Mouse (Mus musculus) liver, adult 2 months (tissue): ENCODE results near the gene Fam71e2. TPM values are rescaled to one million over a fixed set of nuclear protein-coding genes. Genes with fewer than 3 reads are reported as not detected.

Experiments used
- DNase-seq: peaks from one replicate; pipeline ENCODE4 v3.0.0-alpha.2; 2011; ENCODE audit warnings: low read depth, low spot score; ENCODE audit errors: extremely low read depth
- H3K27ac ChIP-seq: fragments of 200-500 bp; replicated peaks from 2 replicates; pipeline ENCODE4 v1.5.1; 2012; ENCODE audit warnings: low read depth, mild to moderate bottlenecking, control low read depth, inconsistent platforms, low read length; ENCODE audit not compliant: insufficient read depth
- H3K27me3 ChIP-seq: fragments of 200-500 bp; 2 replicates; pipeline ENCODE4 v1.6.1; 2012; ENCODE audit warnings: mild to moderate bottlenecking, moderate library complexity, low read length, inconsistent platforms; ENCODE audit not compliant: control insufficient read depth, insufficient read depth
- H3K36me3 ChIP-seq: fragments of 200-500 bp; 2 replicates; pipeline ENCODE4 v1.6.1; 2012; ENCODE audit warnings: low read length, inconsistent platforms; ENCODE audit not compliant: control insufficient read depth, insufficient read depth
- H3K4me1 ChIP-seq: fragments of 200-500 bp; 2 replicates; pipeline ENCODE4 v1.6.1; 2011; ENCODE audit warnings: low read length; ENCODE audit not compliant: control insufficient read depth, insufficient read depth
- H3K4me3 ChIP-seq: fragments of 200-500 bp; 2 replicates; pipeline ENCODE4 v1.5.1; 2011; ENCODE audit warnings: low read depth, mild to moderate bottlenecking, control low read depth, low read length, moderate library complexity; ENCODE audit not compliant: insufficient read depth
- H3K79me2 ChIP-seq: fragments of 200-500 bp; 2 replicates; pipeline ENCODE4 v1.6.1; 2012; ENCODE audit warnings: inconsistent platforms, mild to moderate bottlenecking, low read length, moderate library complexity; ENCODE audit not compliant: control insufficient read depth, insufficient read depth
- H3K9ac ChIP-seq: fragments of 200-500 bp; 2 replicates; pipeline ENCODE4 v1.6.1; 2012; ENCODE audit warnings: low read depth, mild to moderate bottlenecking, control low read depth, inconsistent platforms, low read length
- CTCF ChIP-seq: fragments of 200-500 bp; IDR thresholded peaks from 2 replicates; pipeline ENCODE4 v1.5.1; 2011; ENCODE audit warnings: low read depth, low read length, control low read depth
- POLR2A ChIP-seq: fragments of 200-500 bp; IDR thresholded peaks from 2 replicates; pipeline ENCODE4 v1.6.1; 2011; ENCODE audit warnings: low read length, control low read depth; ENCODE audit not compliant: insufficient read depth; ENCODE audit errors: extremely low read depth
- WGBS: fragments of 180-500 bp; shearing (Covaris S2); methylation state at CpG from one replicate; pipeline ENCODE4 v1.1.7; 2018; 5-methylcytosine and 5-hydroxymethylcytosine counted together
- polyA plus RNA-seq: library from polyadenylated mRNA; depleted of rRNA; stranded (reverse); fragments of >200 nt; gene quantifications from 2 replicates; pipeline ENCODE4 v1.2.3, GENCODE M21; 2012
- total RNA-seq: library from RNA; depleted of rRNA; stranded (reverse); fragments of >200 nt; gene quantifications from 2 replicates; pipeline ENCODE4 v1.2.3, GENCODE M21; 2014

Fam71e2 gene
- total and polyA plus RNA-seq, 2 experiments, result not detected

- Histone ChIP-seq H3K36me3 (no peaks in the 10 kb centered on the region), H3K27ac (no peak overlapping the region), H3K9ac (no peak overlapping the region), H3K4me3 (no peak overlapping the region), H3K79me2 (0 out of 2 replicates have a peak, but pooled peaks cover 2% of the 10 kb centered on the region), H3K27me3 (no peaks in the 10 kb centered on the region), H3K4me1 (0 out of 2 replicates have a peak, but pooled peaks cover 5% of the 10 kb centered on the region)
- 84% methylated on average over 2 of the region's 2 CpGs for WGBS
- TF ChIP-seq POLR2A, result no peak
- TF ChIP-seq CTCF, result no peak
- DNase-seq, result no peak
Measured at GRCm38 (mm10) chr7:4743354-4743753, 27.7 kb downstream of the Fam71e2 start.

- no peak overlapping the region for H3K4me3 ChIP-seq
- no peaks in the 10 kb centered on the region for H3K27me3 ChIP-seq
- H3K36me3 ChIP-seq, result no peaks in the 10 kb centered on the region
- H3K9ac ChIP-seq, result no peak overlapping the region
- H3K4me1 ChIP-seq, result 0 out of 2 replicates have a peak, but pooled peaks cover 5% of the 10 kb centered on the region
- no peak overlapping the region for H3K27ac ChIP-seq
- no peak for DNase-seq
- 94% methylated on average over 6 of the region's 6 CpGs for WGBS
- TF ChIP-seq CTCF (no peak), POLR2A (no peak)
- H3K79me2 ChIP-seq, result 0 out of 2 replicates have a peak, but pooled peaks cover 2% of the 10 kb centered on the region
Measured at GRCm38 (mm10) chr7:4742482-4742819, 28.7 kb downstream of the Fam71e2 start.

- no peaks in the 10 kb centered on the region for H3K27me3 ChIP-seq
- H3K36me3 ChIP-seq, result no peaks in the 10 kb centered on the region
- 89% methylated on average over 21 of the region's 21 CpGs for WGBS
- DNase-seq, result no peak
- H3K27ac ChIP-seq, result no peak overlapping the region
- TF ChIP-seq POLR2A (no peak), CTCF (no peak)
- no peak overlapping the region for H3K4me3 ChIP-seq
- H3K9ac ChIP-seq, result no peak overlapping the region
- 0 out of 2 replicates have a peak, but pooled peaks cover 2% of the 10 kb centered on the region for H3K79me2 ChIP-seq
- 0 out of 2 replicates have a peak, but pooled peaks cover 5% of the 10 kb centered on the region for H3K4me1 ChIP-seq
Measured at GRCm38 (mm10) chr7:4741672-4742481, 29.2 kb downstream of the Fam71e2 start.

GRCm38 (mm10) chr7:4741151-4741550 is 30.0 kb downstream of the Fam71e2 start:
- Histone ChIP-seq H3K27ac (peak overlapping the region; percentile 19; the same call in 1 of the 2 replicates), H3K79me2 (0 out of 2 replicates have a peak, but pooled peaks cover 2% of the 10 kb centered on the region), H3K4me3 (0 out of 2 replicates have a peak overlapping the region, but pooled peaks have one; percentile 17), H3K27me3 (no peaks in the 10 kb centered on the region), H3K4me1 (0 out of 2 replicates have a peak, but pooled peaks cover 5% of the 10 kb centered on the region), H3K9ac (no peak overlapping the region), H3K36me3 (no peaks in the 10 kb centered on the region)
- no peak for TF ChIP-seq CTCF
- TF ChIP-seq POLR2A, result 0 out of 2 replicates have a peak, but pooled peaks have one; percentile 7
- 28% methylated on average over 4 of the region's 4 CpGs for WGBS
- no peak for DNase-seq

GRCm38 (mm10) chr7:4740309-4740727 is 30.8 kb downstream of the Fam71e2 start:
- 0 out of 2 replicates have a peak, but pooled peaks cover 5% of the 10 kb centered on the region for H3K4me1 ChIP-seq

More at GRCm38 (mm10) chr7:4740309-4740727, 30.8 kb downstream of the Fam71e2 start:
- Histone ChIP-seq H3K9ac (peak overlapping the region; percentile 91), H3K4me3 (peak overlapping the region; percentile 67), H3K27me3 (no peaks in the 10 kb centered on the region), H3K79me2 (0 out of 2 replicates have a peak, but pooled peaks cover 2% of the 10 kb centered on the region), H3K36me3 (no peaks in the 10 kb centered on the region), H3K27ac (peak overlapping the region; percentile 66)
- WGBS, result under 1% methylated on average over 14 of the region's 14 CpGs
- DNase-seq, result no peak
- no peak for TF ChIP-seq CTCF
- no peak for TF ChIP-seq POLR2A
